Mouse (Mus musculus): ENCODE measurements around the gene Foxo1.

GRCm38 (mm10) chr3:52354203-52354602 is 86.1 kb downstream of the Foxo1 start:
- TF ChIP-seq POLR2A (IDR thresholded peaks at IDR 0.05; ENCODE audit: low read depth, low read length) (no peak), CTCF (IDR thresholded peaks at IDR 0.05; ENCODE audit: borderline replicate concordance, insufficient read depth, low read length) (no peak)

Measured in embryonic fibroblast, embryonic 13.5 days (primary cell).